Mouse (Mus musculus) liver, postnatal 0 days (tissue): ENCODE measurements around the gene Cyp2d10.

Experiments
- CTCF ChIP-seq: sonication (generic); IDR thresholded peaks from 2 replicates; pipeline ENCODE4 v1.5.1; 2016; ENCODE audit warnings: antibody characterized with exemption, low read depth
- EP300 ChIP-seq: IDR thresholded peaks from 2 replicates; pipeline ENCODE4 v1.6.1; 2016; ENCODE audit warnings: antibody characterized with exemption, low read depth, mild to moderate bottlenecking

GRCm38 (mm10) chr15:82375855-82376254, 31.1 kb downstream of the Cyp2d10 start:
- no peak for TF ChIP-seq EP300
- TF ChIP-seq CTCF, result no peak
